Mouse (Mus musculus) adrenal gland, postnatal 36 days (tissue): ENCODE data around the gene Bcl11b. TPM values are rescaled to one million over a fixed set of nuclear protein-coding genes. Genes with fewer than 3 reads are reported as not detected.

Source experiments
- DNase-seq, 2 experiments: peaks; one replicate each; pipeline ENCODE4 v3.0.0; 2021; ENCODE audit warnings: mixed read lengths in 1 of 2
- total RNA-seq, 2 experiments: library from RNA; stranded (reverse); gene quantifications; 2 replicates each; pipeline ENCODE4 v1.2.3; 2021

The Bcl11b gene
- total RNA-seq, 2 experiments from 2014 or later: 0.07 to 0.50 TPM

DNA sequence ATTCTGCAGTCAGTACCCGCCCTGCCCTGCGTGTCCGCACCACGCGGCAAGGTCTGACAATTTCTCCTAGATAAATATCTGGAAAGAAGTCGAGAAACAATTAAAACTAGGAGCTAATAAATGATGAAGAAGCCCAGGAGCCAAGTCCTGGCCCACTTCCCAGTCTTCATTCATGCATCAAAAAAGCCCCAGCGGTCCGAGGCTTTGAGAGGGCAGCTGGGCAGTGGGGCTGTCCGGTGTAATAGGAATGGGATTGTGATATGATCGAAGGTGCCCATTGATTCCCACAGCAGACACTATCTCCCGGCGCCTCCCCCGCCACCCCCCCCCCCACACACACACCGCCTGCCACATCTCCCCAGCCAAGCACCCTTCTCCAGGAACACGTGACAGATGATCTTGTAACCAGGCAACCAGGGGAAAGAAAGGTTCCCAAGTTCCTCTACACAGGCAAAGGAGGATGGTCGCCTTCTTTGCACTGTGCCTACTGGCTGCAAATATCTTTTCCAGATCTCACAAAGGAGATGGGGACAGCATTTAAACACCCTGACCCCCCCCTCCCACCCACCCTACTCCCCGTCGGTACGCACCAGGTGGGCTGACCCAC, 68.5 kb downstream of the Bcl11b start:
- DNase-seq: no peak

DNA sequence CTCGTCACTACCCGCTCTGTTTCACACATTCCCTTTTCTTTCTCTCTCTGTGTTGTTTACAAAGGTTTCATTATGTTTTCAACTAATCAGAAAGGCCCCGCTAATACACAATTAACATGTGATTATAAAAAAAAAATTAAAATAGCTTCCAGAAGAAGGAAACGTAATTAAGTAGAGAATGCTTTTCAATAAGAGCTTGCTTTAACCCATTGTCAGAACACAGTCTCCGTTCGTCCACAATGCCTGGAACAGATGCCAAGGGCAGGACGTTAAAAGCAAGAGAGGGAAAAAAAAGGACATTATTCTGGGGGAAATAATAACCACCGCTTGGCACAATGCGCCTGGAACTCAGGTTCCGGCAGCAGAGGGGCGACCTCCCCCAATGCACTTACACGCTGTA, 71.3 kb downstream of the Bcl11b start:
- DNase-seq: no peak

DNA sequence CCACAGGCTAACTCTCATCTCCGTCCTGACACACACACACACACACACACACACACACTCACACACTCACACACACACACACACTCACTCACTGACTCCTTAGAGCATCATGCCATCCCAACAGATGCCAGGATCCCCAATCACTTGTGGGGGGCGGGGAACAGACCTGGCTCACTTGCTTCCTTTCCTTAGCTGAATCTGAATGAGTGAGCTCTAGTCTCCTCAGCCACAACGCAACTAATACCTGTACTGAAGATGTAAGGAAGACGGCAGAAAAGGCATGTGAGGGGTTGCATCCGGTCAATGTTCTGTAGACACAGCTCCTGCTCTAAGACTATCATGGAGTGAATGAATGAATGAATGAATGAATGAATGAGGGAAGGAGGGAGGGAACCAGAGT, 71.9 kb downstream of the Bcl11b start:
- DNase-seq: no peak

DNA sequence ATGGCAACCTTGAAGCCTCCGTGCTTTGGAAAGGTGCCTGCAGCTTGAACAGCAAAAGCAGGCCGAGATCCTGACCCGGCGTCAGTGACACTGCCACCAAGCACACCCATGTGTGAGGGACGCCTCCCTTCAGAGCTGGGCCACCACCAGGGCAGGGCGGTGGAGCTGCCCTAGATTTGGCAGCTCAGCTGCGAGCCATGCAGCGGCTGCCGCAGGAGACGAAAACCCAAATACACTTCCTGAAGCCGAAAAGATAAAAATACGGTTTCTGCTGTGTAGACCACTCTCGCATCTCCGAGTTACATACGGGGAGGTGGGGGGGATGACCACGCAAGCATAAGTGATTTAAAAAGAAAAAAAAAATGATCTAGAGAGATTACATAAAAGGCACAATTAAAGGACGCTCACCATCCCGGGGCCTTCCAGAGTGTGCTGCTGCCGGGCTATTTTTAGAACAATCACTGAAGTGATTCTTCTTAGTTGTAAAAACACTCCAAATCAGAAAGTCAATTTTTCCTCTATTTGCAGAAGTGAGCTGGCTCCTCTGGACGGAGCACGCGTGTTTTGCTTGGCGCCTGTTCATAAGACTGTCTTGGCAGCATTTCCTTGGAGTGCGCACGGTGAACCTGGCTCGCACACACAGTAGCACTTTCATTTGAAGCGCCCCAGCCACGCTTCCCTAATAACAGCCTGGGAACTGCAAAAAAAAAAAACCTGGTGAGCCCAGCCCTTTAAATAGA, 72.6 kb downstream of the Bcl11b start:
- DNase-seq: peak; percentile 67 to 70

DNA sequence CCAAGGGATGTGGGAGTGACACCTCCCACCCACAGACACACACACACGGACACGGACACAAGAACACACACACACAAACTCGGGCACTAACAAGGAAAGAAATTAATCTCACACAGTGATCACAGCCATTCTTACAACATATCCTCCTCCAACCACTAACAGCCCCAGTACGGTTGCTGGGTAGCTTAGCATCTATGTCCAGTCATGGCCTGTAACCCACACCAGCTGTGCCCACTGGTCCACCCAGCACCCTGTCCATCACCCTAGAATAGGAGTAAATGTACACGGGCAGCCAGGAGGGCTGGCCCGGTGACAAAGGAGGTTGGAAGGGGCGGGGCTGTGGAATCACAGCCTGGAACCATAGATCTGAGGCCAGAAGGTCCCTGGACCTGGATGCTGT, 74.5 kb downstream of the Bcl11b start:
- no peak for DNase-seq

DNA sequence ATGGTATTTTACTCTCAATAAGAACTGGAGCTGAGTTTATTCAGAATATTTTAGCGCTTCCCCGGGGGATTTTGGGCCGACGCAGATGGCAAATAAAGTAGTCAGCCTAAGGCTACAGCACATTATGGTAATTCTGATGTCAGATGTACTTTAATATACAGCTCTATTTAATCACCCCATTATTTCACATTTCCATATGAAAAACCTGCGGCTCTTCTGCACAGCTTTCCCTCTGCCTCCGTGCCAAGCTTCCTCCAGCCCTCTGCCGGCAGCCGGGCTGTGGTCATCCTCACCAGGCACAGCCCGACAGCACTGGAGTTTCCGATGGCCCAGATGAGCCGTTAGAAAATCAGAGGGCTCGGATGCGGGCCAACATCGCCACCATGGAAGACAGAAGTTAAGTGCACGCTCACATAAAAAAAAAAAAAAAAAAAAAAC, 74.9 kb downstream of the Bcl11b start:
- DNase-seq: no peak

DNA sequence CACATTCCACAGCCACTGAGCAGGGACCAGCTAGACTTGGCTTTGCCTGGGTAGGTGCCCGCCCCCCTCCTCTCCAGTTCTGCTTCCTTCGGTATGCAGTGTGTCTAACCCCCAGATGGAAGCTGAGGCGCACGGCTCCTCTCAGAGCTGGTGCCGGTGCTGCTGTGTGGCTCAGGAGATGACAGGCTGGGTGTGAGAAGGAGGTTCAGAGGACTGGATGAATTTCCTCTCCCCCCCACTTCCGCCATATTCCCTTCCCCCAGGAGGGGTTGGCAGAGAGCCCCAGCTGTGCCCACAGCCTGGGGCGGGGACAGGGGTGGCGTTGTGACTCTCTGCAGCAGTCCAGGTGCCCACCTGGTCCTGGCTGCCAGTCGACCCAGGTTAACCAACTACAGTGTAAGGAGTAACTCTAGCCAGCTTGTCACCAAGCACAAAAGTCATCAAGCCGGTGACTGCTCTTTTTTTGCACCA, 75.4 kb downstream of the Bcl11b start:
- DNase-seq: no peak

DNA sequence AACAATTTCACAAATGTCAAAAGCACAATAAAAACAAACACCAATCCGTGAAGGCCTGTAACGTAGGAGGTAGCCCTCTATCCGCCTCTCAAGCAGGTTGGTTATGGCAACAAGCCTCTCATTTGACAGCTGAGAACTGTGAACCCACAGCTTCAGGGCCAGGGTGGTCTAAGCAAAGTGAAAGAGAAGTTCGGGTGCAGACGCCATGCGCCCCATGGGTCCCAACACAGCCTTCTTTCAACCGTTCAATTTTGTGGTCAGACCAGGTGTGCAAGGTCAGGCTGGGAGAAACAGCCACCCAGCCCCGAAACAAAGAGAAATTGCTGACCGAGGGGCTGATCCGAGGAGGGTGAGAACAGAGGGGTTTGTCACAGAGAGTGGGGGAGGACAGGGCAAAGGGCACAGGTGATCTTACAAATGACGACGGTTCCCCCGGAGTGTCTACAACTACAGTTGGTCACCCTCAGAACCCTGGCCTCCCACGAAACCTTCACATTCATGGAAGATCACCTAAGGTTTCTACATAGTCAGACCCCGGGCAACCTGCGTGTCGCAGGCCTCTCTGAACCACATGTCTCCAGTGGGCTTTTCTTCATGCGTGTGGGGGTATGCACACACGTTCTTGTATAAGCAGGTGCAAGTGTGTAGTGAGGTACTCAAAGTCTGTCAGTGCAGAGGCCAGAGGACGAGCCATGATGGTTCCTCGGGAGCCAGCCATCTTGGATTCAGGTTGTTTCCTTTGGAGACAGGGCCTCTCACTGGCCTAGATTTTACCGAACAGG, 77.1 kb downstream of the Bcl11b start:
- DNase-seq: no peak

DNA sequence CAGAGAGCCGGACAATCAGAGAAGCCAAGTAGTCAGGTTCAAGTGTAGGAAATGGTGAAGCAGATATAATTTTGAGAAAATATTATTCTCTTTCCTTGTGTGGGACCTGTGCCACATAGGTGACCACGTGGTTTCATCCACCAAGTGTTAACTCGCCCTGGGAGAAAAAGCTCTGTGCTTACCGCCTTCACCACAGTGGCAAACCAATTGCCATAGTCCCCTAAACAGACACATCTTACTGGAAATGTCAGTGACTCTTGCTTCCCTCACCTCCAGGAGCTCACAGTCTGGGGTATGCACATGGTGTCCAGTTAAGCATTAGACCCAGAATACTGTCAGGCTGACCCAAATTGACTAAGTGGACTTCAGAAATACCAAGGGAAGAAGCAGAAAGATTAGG, 78.7 kb downstream of the Bcl11b start:
- no peak for DNase-seq

DNA sequence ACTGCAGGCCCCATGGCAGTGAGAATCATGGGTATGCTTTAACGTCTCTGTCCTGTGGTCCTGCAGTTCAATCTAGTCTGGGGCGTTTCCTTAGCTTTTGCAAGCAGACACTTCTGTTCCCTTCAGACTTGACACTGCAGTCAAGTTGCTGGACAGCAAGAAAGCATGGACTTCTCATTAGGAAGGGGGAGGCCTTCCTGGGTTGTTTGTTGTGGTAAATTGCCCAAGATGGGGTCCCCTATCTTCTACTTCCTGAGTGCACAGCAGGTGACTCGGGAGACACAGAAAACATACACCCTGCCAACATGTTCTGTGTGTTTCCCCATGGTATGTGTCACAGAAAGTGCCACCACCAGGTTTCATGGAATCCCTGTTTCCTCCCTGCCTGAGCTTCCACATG, 79.4 kb downstream of the Bcl11b start:
- no peak for DNase-seq

DNA sequence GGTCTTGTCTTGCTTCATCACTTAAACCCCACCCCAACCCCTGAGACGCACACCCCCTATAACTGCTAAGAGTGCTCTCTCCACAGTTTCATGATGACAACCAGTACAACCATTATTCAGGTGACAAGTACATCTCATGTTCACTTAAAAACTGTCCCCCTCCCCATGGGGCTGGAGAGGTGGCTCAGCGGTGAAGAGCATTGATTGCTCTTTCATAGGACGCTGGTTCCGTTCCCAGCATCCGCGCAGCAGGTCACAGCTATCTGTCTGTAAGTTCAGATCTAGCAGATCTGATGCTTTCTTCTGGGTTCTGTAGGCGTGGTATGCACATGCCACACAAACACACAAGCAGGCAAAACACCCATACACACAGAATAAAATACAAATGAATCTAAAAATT, 81.2 kb downstream of the Bcl11b start:
- no peak for DNase-seq

DNA sequence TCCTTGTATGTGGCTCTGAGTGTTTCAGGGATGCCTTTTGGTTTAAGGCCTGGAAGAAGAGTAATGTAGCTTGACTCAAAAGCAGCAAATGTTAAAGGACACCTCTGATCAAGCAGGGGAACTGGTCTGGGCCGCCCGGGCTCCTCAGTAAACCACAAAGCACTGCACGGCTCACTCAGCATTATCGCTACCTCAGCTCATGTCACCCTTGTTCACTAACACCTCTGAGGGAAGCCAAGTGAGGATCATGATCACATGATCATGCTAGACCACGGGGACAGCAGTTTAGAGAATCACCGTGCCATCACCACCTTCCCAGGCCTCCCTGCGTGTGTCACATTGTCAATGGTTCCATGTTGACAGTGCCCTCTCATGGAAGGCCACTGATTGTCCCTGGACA, 81.8 kb downstream of the Bcl11b start:
- DNase-seq: no peak

DNA sequence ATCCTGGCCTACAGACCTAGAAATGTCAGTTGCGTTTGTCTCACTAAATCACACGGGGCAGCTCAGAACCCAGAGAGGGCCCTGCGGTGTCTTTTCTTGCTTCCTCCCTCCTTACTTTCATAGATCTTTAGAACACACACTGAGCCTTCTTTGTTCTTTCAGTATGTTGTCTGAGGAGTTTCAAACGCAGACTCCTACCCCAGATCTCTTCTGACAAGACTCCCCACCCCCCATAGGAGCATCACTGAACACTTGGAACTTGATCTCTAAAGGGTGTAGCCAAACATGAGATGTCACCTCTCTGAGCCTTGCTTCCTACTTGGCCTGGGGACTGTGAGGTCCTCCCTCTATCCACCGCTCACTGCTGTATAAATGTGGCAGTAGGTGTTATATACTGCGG, 82.2 kb downstream of the Bcl11b start:
- DNase-seq: no peak

DNA sequence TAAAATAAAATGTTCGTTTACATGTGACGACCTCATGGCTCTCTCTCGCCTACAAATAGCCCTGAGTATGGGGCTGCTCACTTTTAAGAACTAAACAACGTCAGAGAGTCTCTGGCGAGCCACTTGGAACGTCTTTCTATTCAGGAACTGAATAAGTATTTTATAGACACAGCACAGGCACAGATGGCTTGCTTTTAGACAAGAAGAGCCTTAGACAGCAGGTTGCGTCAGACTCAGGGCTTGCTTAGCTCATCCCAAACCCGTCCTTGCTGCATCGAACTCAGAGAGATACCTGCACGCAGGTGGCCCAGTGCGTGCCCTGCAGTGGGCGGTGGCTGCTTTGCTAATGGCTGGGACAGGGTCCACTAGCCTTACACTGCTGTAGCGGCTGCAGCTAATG, 82.7 kb downstream of the Bcl11b start:
- DNase-seq: no peak

DNA sequence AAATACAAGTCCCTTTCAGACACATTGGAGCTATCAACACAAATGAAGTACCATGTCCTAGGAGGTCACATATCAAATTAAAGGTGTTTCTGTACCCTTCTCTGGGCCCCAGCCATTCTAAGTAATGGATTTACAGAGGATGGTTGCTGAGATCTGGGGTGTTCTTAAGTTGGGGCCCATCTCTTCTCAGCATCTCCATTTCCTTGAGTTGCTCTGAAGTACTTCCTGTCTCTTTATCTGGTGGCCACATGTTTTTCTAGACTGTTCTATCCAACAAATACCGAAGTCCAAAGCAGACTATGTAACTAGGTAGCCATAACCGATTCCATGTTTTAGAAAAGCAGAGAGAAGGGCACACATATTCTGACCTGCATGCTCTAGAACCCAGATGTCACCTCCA, 83.3 kb downstream of the Bcl11b start:
- no peak for DNase-seq

DNA sequence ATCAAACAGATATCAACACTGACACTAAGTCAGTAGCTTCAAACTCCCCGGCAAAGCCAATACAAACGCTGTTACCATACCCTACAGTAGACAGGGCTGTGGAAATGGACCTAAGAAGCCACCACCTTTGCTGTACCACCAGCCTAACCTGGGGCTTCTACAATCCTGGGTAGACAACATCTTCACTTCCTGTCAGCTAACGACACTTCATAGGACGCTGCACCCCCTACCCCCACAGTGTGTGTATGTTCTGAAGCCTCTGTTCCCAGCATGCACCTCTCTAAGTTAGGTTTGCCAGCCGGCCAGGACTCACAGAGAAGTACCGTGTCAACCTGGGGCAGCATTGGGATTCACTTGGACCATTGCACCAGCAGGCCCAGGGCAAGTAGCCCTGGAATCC, 84.6 kb downstream of the Bcl11b start:
- no peak for DNase-seq

DNA sequence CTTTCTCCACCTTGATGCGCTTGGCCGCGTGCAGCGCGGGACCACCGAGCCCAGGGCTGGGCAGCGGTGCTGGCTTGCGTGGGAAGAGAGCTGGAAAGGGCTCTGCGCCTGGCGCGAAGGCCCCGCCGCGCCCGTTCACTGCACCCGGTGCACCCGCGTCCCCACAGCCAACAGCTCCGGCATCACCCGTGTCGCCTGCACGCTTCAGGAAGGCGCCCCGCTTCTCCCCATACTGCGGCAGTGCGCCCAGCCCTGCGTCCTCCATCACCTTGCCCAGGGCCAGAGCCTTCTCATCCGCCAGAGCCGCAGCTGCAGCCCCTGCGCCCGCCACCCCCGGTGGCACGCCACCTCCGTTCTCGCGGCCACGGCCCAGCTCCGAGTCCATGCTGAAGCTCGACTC, 87.4 kb downstream of the Bcl11b start:
- no peak for DNase-seq

DNA sequence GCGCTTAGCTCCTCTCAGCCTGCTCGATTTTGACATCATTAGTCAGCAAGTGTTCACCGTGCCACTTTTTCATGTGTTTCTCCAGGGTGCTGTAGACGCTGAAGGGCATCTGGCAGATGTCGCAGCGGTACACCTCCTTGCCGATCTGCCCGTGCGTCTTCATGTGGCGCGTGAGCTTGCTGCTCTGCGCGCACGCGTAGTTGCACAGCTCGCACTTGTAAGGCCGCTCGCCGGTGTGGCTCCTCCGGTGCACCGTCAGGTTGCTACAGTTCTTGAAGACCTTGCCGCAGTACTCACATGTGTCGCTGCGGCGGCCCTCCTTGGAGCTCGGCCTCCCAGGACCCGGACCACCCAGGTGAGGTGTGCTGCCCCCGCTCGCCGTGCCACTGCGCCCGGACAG, 88.0 kb downstream of the Bcl11b start:
- DNase-seq: no peak

DNA sequence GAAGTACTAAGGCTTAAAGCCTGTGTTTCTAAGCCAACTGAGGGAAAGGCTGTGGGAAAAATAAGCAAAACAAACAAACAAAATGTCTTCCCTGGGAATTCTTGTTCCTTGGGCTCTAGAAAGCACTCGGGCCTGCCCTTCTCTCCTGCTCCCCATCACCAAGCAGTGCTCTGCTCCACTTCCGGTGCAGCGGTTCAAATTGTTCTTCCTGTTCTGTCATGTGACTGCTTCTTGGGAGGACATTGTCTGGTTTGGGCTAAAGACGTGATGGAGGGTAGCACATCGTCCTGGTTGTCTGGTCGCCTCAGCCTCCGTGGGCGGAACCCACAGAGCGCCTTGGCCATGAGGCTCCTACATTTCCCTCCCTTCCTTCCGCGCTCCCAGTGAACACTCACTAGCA, 94.6 kb downstream of the Bcl11b start:
- no peak for DNase-seq

DNA sequence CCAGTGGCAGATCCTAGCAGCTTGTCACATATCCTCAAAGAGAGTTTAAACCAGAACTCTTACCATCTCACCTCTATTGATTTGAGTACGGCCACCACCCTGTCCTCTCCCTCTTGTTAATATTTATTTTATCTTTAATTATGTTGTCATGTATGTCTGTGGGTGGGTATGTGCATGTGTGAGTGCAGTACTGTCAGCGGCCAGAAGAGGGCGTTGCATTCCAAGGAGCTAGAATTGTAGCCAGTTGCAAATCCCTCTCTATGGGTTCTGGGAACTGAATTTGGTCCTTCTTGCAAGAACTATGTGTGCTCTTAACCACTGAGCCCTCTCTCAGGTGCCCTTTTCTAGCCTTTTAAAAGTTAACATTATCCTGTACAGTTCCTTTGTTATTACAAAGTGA, 98.1 kb downstream of the Bcl11b start:
- DNase-seq: no peak

DNA sequence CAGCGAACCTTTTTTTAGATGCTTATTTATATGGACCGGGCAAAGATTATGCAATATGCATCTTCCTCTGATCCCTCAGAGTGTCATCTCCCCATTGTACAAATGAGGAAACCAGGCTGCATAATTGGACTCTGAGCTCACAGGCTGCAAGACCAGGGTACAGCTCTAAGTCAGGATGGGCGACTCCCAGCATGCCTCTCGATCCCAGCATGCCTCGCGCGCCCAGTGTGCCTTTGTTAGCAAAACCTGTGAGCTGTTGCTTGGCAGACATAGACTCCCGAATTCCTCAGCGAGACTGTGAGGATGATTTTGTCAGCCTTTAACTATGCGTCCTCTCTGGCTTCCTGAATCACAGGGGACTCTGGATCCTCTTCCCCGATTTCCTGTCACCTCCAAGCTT, 98.9 kb downstream of the Bcl11b start:
- no peak for DNase-seq

DNA sequence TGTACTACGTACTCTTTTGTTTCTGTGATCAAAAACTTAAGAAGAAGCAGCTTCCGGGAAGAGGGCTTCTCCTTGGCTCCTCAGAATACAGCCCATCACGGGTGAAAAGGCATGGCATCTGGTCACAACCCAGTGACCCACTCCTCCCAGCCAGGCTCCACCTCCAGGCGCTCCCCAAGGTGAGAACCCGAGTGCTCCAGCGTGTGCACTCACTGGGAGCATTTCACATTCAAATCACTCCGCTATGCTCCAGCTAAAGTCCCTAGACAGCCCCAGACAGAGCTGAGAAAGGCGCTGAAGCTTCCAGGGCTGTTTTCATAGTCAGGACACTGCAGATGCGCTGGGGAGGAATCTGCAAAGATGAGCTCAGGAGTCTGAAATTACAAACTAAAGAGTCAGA, 99.5 kb downstream of the Bcl11b start:
- no peak for DNase-seq

DNA sequence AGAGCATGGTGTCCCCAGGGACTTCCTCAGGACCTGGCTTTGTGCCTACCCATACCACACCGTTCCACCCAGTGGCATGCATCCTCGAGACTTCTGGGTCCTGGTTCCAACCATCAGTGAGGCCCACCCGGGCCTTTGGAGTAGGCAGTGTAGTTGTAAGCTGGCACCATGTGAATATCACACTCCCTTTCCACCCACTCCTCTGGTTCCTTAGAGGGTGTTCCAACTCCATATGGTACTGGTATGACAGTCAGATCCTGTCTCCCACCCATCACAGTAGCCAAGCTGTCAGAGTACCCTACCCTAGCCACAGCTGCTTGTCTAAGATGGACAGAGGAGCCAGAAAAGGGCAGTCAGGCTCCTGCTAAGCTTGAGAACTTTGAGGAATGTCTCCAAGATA, 112.0 kb downstream of the Bcl11b start:
- DNase-seq: no peak
